Mouse (Mus musculus): Measurements from ENCODE around the gene Olfr1390. TPM values are rescaled to one million over a fixed set of nuclear protein-coding genes. Genes with fewer than 3 reads are reported as not detected.
"Not testable (repeated sequence)": the region's sequence is repeated elsewhere in the genome, so short reads cannot be mapped to it uniquely, and the experiment has no call there.

Gene Olfr1390
- total RNA-seq (2021), result not detected in 2 replicates
- long read RNA-seq, experiment 1, result 0 reads
- long read RNA-seq, experiment 2, result 0 reads

GRCm38 (mm10) chr11:49334888-49335287, at the start of gene Olfr1390:
Olfr1390 (plus strand) TSS chr11:49335188.
- DNase-seq, result no peak

- no peak for DNase-seq
Observed at GRCm38 (mm10) chr11:49287251-49287650, 47.7 kb upstream of the Olfr1390 start.

GRCm38 (mm10) chr11:49292777-49293176, 42.2 kb upstream of the Olfr1390 start:
- DNase-seq, result no peak

GRCm38 (mm10) chr11:49304441-49304840, 30.5 kb upstream of the Olfr1390 start, which contains the start of gene Olfr10:
Olfr10 (plus strand) TSS chr11:49304741.
- no peak for DNase-seq

GRCm38 (mm10) chr11:49308547-49308946, 26.4 kb upstream of the Olfr1390 start:
- not testable (repeated sequence) for DNase-seq

GRCm38 (mm10) chr11:49322442-49322841, 12.5 kb upstream of the Olfr1390 start, which contains the start of gene Olfr1391:
Olfr1391 (plus strand) TSS chr11:49322742.
- no peak for DNase-seq

- no peak for DNase-seq
Observed at GRCm38 (mm10) chr11:49326726-49327125, 8.3 kb upstream of the Olfr1390 start.

- no peak for DNase-seq
Observed at GRCm38 (mm10) chr11:49329686-49330085, 5.3 kb upstream of the Olfr1390 start.

- DNase-seq, result no peak
Observed at GRCm38 (mm10) chr11:49337150-49337832, 2.3 kb downstream of the Olfr1390 start.

GRCm38 (mm10) chr11:49383133-49383532, 48.1 kb downstream of the Olfr1390 start:
- DNase-seq, result no peak

- DNase-seq, result not testable (repeated sequence)
Observed at GRCm38 (mm10) chr11:49386118-49386517, 51.1 kb downstream of the Olfr1390 start.

Other genes with a start within 250 kb of the Olfr1390 start
- gene Olfr1396, start 220.3 kb upstream of the Olfr1390 start, total RNA-seq (2021), result 0.53 and 0.67 TPM in 2 replicates
- not detected in 2 replicates for gene Olfr1395, start 192.9 kb upstream of the Olfr1390 start, total RNA-seq (2021)
- gene Olfr1394, start 180.8 kb upstream of the Olfr1390 start, total RNA-seq (2021), result not detected in 2 replicates
- 32.0 and 38.6 TPM in 2 replicates for gene Btnl9, start 148.0 kb upstream of the Olfr1390 start, total RNA-seq (2021)
- 33.2 and 36.9 TPM in 2 replicates for gene Zfp62, start 131.9 kb upstream of the Olfr1390 start, total RNA-seq (2021)
- 95.9 and 96.7 TPM in 2 replicates for gene Mgat1, start 91.0 kb upstream of the Olfr1390 start, total RNA-seq (2021)
- gene Olfr1393, start 56.9 kb upstream of the Olfr1390 start, total RNA-seq (2021), result not detected in 2 replicates
- not detected in 2 replicates for gene Olfr1392, start 49.9 kb upstream of the Olfr1390 start, total RNA-seq (2021)
- not detected in 2 replicates for gene Olfr10, start 30.4 kb upstream of the Olfr1390 start, total RNA-seq (2021)
- not detected in 2 replicates for gene Olfr1391, start 12.4 kb upstream of the Olfr1390 start, total RNA-seq (2021)
- gene Olfr1389, start 87.9 kb downstream of the Olfr1390 start, total RNA-seq (2021), result not detected in 2 replicates
- gene Olfr1388, start 101.4 kb downstream of the Olfr1390 start, total RNA-seq (2021), result 0.15 and 0.19 TPM in 2 replicates
- not detected in 2 replicates for gene Olfr1387, start 120.2 kb downstream of the Olfr1390 start, total RNA-seq (2021)
- not detected in 2 replicates for gene Olfr1386, start 129.9 kb downstream of the Olfr1390 start, total RNA-seq (2021)
- gene Olfr1385, start 153.9 kb downstream of the Olfr1390 start, total RNA-seq (2021), result not detected in 2 replicates
- gene Olfr1384, start 171.5 kb downstream of the Olfr1390 start, total RNA-seq (2021), result not detected in 2 replicates
- gene Olfr1383, start 184.5 kb downstream of the Olfr1390 start, total RNA-seq (2021), result 0.53 and 0.93 TPM in 2 replicates
- not detected in 2 replicates for gene Olfr1382, start 193.1 kb downstream of the Olfr1390 start, total RNA-seq (2021)
- not detected in 2 replicates for gene Olfr1381, start 208.3 kb downstream of the Olfr1390 start, total RNA-seq (2021)
- gene Olfr1380, start 221.7 kb downstream of the Olfr1390 start, total RNA-seq (2021), result not detected in 2 replicates